Mouse (Mus musculus) erythroblast, embryonic 14.5 days (primary cell): ENCODE data around the gene Gdf11.

Experiments
- GATA1 ChIP-seq: IDR thresholded peaks from 2 replicates; pipeline ENCODE4 v1.6.1; 2012; ENCODE audit warnings: low read length, inconsistent platforms, mixed read lengths
- TAL1 ChIP-seq: IDR thresholded peaks from 3 replicates; pipeline ENCODE4 v1.6.1; 2012; ENCODE audit warnings: low read length, inconsistent platforms, mixed read lengths

DNA sequence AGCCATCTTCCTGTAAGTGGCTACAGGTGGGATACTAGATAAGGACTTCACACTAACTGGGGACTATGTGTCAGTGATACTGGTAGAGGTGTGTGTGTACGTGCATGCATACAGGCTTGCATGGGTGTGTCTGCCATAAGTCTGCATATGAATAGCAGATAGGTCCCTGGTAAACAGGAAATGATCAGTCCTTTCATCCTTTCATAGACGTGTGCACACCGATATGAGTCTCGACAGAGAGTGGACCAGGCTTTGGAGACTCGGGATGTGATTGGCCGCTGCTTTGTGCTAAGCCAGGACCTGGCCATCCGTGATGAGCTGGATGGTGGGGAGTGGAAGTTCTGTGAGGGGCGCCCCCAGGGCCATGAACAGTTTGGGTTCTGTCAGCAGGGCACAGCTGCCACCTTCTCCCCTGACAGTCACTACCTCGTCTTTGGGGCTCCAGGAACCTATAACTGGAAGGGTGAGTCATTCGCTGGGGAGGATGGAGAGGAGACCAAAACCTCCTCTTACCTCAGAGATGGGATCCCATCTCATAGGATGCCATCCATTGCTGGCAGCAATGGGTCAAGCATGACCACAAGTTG lies 49.0 kb upstream of the Gdf11 start:
- TF ChIP-seq TAL1 (no peak), GATA1 (no peak)
